Mouse (Mus musculus) cerebellum, postnatal 36 days (tissue): ENCODE measurements around the gene 4930474N05Rik.

Experiments used
- DNase-seq, 2 experiments: peaks; one replicate each; pipeline ENCODE4 v3.0.0; 2021 to 2022; ENCODE audit warnings: mixed read lengths in 2 of 2

The 4930474N05Rik gene

DNA sequence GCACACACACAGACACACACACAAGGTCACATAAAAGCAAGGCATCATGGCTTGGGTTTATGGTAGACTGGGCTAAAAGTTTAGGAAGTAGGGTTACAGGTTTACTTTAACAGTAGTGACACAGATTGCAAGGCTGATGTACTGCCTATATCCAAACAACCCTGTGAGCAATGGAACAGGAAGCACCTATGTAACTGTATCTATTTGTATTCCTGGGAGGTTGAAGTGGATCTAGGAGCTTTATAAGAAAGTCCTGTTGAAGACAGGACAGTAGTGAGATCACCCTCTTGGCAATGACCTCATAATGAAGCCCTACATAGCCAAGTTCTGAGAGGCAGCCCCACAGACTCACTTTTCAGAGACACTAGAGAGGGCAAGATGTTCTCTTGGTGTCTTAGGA lies at the start of gene 4930474N05Rik:
4930474N05Rik (plus strand) TSS at position 301 of the 400 bp plus-strand sequence.
- DNase-seq, result no peak

DNA sequence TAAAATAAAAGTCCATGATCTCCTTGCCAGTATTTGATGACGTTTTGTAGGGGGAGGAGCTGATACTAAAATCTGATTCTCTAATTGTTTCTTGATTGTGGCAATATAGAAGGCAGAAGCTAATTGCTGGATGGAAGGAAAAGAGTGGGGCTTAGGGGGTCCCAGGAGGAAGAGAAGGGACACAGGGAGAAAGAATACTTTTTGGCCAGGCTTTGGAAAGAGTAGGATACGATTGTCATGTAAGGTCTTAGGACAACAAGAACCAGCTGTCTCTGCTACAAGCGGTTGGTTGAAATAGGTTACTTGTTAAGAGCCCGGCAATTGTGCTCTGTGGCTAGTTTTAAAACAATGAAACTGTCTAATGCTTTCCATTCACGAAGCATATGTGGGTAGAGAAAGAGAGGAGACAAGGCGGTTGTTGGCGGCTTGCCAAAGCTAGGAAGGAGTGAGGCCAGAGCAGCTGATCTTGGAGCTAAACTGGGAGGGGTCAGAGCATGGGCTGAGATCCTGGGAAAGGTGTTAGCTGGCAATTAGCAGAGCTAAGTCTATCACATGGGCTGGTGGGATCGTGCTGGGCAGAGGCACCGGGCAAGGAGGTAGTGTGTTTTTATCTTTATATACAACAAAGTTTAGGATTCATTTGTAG lies 45.8 kb upstream of the 4930474N05Rik start:
- DNase-seq, result peak; percentile 19 to 22

GRCm38 (mm10) chr14:36053281-36053680 lies 41.4 kb upstream of the 4930474N05Rik start:
- DNase-seq, result no peak

GRCm38 (mm10) chr14:36098528-36098927 lies 3.8 kb downstream of the 4930474N05Rik start:
- no peak for DNase-seq

- DNase-seq, result no peak
Observed at GRCm38 (mm10) chr14:36099647-36100046, 4.9 kb downstream of the 4930474N05Rik start.

GRCm38 (mm10) chr14:36100731-36101130 lies 6.0 kb downstream of the 4930474N05Rik start:
- no peak for DNase-seq

- no peak for DNase-seq
Observed at GRCm38 (mm10) chr14:36114481-36114880, 19.8 kb downstream of the 4930474N05Rik start.

DNA sequence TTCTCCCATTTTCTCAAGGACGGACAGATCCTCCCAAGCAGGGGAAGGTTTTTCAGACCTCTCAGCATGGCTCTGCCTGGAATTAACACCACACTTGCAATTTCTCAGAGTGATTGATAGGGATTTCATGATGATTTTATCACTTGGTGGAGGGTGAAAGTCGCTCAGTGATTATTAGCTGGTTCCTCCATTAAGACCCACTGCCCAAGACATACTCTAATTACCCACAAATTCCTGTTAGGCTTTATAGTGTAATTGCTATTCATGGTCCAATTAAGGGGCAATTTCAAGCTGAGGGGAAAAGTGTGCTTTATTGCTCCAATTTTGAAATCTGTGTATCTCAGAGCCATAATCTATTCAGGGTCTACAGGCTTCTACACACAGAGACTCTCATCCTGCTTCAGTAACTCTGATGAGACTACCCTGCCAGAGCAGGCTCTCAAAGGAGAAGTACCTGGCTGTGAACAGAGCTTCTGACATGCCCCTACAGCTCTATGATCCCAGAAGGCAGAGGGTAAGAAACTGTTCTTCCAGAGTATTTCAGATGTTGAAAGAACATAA lies 29.1 kb downstream of the 4930474N05Rik start:
- no peak for DNase-seq

DNA sequence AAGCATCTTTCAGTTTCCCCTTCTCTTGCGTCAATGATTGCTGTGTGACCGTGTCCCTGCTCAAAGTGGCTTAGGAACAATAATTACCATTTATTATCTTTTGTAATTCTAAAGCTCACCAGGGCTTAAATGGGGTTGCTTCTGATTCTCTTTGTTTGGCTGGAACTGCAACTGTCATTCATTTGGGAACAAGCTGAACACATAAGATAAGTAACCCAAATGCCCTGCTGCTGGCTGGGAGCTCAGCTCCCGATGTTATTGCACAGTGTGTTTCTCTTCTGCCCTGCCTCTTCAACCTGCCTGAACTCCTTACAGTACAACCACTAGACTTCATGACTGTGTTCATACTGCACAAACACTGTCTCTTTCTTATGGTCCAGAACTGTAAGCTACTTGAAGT lies 41.0 kb downstream of the 4930474N05Rik start:
- no peak for DNase-seq

DNA sequence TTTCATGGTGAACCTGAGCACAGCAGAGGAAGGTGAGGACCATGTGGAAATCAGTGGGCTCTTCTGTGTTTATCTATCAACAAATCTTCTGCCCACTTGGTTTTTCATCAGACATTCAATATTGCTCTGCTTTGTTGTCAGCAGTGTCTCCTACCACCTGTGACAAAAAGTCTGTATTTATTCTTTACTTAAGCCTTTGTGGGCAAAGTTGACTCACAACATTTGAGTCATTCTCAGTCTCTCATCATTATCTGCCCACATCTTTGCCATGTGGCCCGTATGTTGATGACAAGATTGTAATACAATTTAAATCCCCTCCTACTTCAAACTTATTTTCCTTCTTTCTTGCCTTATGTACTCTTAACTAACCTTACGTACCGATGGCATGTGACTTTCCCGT lies 43.0 kb downstream of the 4930474N05Rik start:
- no peak for DNase-seq

GRCm38 (mm10) chr14:36145261-36145660 lies 50.5 kb downstream of the 4930474N05Rik start:
- DNase-seq, result no peak
